Mouse (Mus musculus) neural tube, embryonic 13.5 days (tissue): ENCODE measurements around the gene Nos1ap. TPM values are rescaled to one million over a fixed set of nuclear protein-coding genes. Genes with fewer than 3 reads are reported as not detected.

Experiments used
- ATAC-seq: fragments of 200-750 bp; cut with Nextera tagmentation; 2 replicates; pipeline ENCODE4 v1.8.0; 2017; ENCODE audit warnings: low read depth, mild to moderate bottlenecking, moderate TSS enrichment, moderate library complexity
- H3K27ac ChIP-seq: fragments of 300-500 bp; sonication (generic); replicated peaks from 2 replicates; pipeline ENCODE4 v1.5.1; 2015; ENCODE audit warnings: moderate library complexity, mild to moderate bottlenecking, inconsistent platforms
- H3K27me3 ChIP-seq: fragments of 300-500 bp; sonication (generic); 2 replicates; pipeline ENCODE4 v1.6.1; 2015; ENCODE audit warnings: mild to moderate bottlenecking, inconsistent platforms
- H3K36me3 ChIP-seq: fragments of 300-500 bp; sonication (generic); 2 replicates; pipeline ENCODE4 v1.6.1; 2015; ENCODE audit warnings: mild to moderate bottlenecking, inconsistent platforms
- H3K4me1 ChIP-seq: fragments of 300-500 bp; sonication (generic); replicated peaks from 2 replicates; pipeline ENCODE4 v1.6.1; 2015; ENCODE audit warnings: inconsistent platforms
- H3K4me2 ChIP-seq: fragments of 300-500 bp; sonication (generic); 2 replicates; pipeline ENCODE4 v1.6.1; 2015; ENCODE audit warnings: inconsistent platforms, mild to moderate bottlenecking, moderate library complexity
- H3K4me3 ChIP-seq: fragments of 300-500 bp; sonication (generic); 2 replicates; pipeline ENCODE4 v1.5.1; 2015; ENCODE audit warnings: mild to moderate bottlenecking, inconsistent platforms
- H3K9ac ChIP-seq: fragments of 300-500 bp; sonication (generic); 2 replicates; pipeline ENCODE4 v1.6.1; 2015; ENCODE audit warnings: moderate library complexity, mild to moderate bottlenecking, inconsistent platforms
- H3K9me3 ChIP-seq: fragments of 300-500 bp; sonication (generic); 2 replicates; pipeline ENCODE4 v1.6.1; 2016; ENCODE audit warnings: inconsistent platforms
- WGBS: fragments of 180-500 bp; shearing (Covaris S2); methylation state at CpG from one replicate; pipeline ENCODE4 v1.1.7; 2015; 5-methylcytosine and 5-hydroxymethylcytosine counted together
- polyA plus RNA-seq: library from polyadenylated mRNA; unstranded; fragments of >200 nt; fragmentation: Nextera tagmentation; extraction: Ambion mirVana; gene quantifications from 2 replicates; pipeline ENCODE4 v1.2.1, GENCODE M21; 2015

Gene Nos1ap
- polyA plus RNA-seq, 1 experiment from 2014 or later, result 17.6 TPM

- Histone ChIP-seq H3K4me2 (no peak overlapping the region), H3K27me3 (no peaks in the 10 kb centered on the region), H3K36me3 (peaks cover 12% of the 10 kb centered on the region; the same call in 1 of the 2 replicates), H3K4me1 (peaks cover 26% of the 10 kb centered on the region), H3K4me3 (no peak overlapping the region), H3K9ac (no peak overlapping the region), H3K27ac (no peak overlapping the region), H3K9me3 (peaks cover 7% of the 10 kb centered on the region; the same call in 1 of the 2 replicates)
- ATAC-seq, result no peak
- WGBS, result 87% methylated on average over 2 of the region's 2 CpGs
Observed at GRCm38 (mm10) chr1:170583925-170584324, 5.7 kb downstream of the Nos1ap start.

GRCm38 (mm10) chr1:170582341-170582740 lies 7.3 kb downstream of the Nos1ap start:
- H3K9ac ChIP-seq, result no peak overlapping the region
- 78% methylated on average over 5 of the region's 5 CpGs for WGBS

GRCm38 (mm10) chr1:170580485-170581110 lies 9.1 kb downstream of the Nos1ap start:
- H3K9me3 ChIP-seq, result peaks cover 4% of the 10 kb centered on the region; the same call in 1 of the 2 replicates

More at GRCm38 (mm10) chr1:170582341-170582740, 7.3 kb downstream of the Nos1ap start:
- ATAC-seq, result no peak
- Histone ChIP-seq H3K9me3 (peaks cover 7% of the 10 kb centered on the region; the same call in 1 of the 2 replicates), H3K4me2 (no peak overlapping the region), H3K27ac (no peak overlapping the region), H3K4me1 (peaks cover 15% of the 10 kb centered on the region), H3K36me3 (peaks cover 12% of the 10 kb centered on the region; the same call in 1 of the 2 replicates), H3K4me3 (no peak overlapping the region), H3K27me3 (no peaks in the 10 kb centered on the region)

GRCm38 (mm10) chr1:170579476-170579875 lies 10.2 kb downstream of the Nos1ap start:
- ATAC-seq, result no peak

More at GRCm38 (mm10) chr1:170580485-170581110, 9.1 kb downstream of the Nos1ap start:
- Histone ChIP-seq H3K4me1 (peaks cover 20% of the 10 kb centered on the region), H3K36me3 (peaks cover 10% of the 10 kb centered on the region; the same call in 1 of the 2 replicates), H3K4me3 (no peak overlapping the region), H3K27ac (no peak overlapping the region), H3K9ac (no peak overlapping the region), H3K27me3 (no peaks in the 10 kb centered on the region), H3K4me2 (no peak overlapping the region)
- 80% methylated on average over 13 of the region's 13 CpGs for WGBS
- no peak for ATAC-seq

GRCm38 (mm10) chr1:170579063-170579462 lies 10.6 kb downstream of the Nos1ap start:
- Histone ChIP-seq H3K36me3 (no peaks in the 10 kb centered on the region), H3K4me1 (peaks cover 24% of the 10 kb centered on the region), H3K27ac (no peak overlapping the region), H3K4me3 (no peak overlapping the region), H3K9ac (no peak overlapping the region), H3K27me3 (no peaks in the 10 kb centered on the region), H3K4me2 (no peak overlapping the region), H3K9me3 (no peaks in the 10 kb centered on the region)
- no peak for ATAC-seq
- WGBS, result 91% methylated on average over 4 of the region's 4 CpGs

More at GRCm38 (mm10) chr1:170579476-170579875, 10.2 kb downstream of the Nos1ap start:
- Histone ChIP-seq H3K9ac (no peak overlapping the region), H3K9me3 (no peaks in the 10 kb centered on the region), H3K4me2 (no peak overlapping the region), H3K4me3 (no peak overlapping the region), H3K36me3 (no peaks in the 10 kb centered on the region), H3K4me1 (peaks cover 24% of the 10 kb centered on the region), H3K27me3 (no peaks in the 10 kb centered on the region), H3K27ac (no peak overlapping the region)
- WGBS, result over 99% methylated on average over 5 of the region's 5 CpGs

GRCm38 (mm10) chr1:170576728-170577065 lies 13.0 kb downstream of the Nos1ap start:
- WGBS, result 22% methylated on average over 6 of the region's 6 CpGs
- no peaks in the 10 kb centered on the region for H3K36me3 ChIP-seq
- no peak overlapping the region for H3K4me3 ChIP-seq
- H3K27me3 ChIP-seq, result no peaks in the 10 kb centered on the region
- H3K4me2 ChIP-seq, result no peak overlapping the region
- peak; percentile 40; the same call in 1 of the 2 replicates for ATAC-seq
- peaks cover 24% of the 10 kb centered on the region for H3K4me1 ChIP-seq
- H3K27ac ChIP-seq, result no peak overlapping the region
- H3K9ac ChIP-seq, result no peak overlapping the region
- H3K9me3 ChIP-seq, result no peaks in the 10 kb centered on the region

- no peak overlapping the region for H3K4me3 ChIP-seq
- 0 out of 2 replicates have a peak, but pooled peaks have one; percentile 38 for ATAC-seq
- H3K4me2 ChIP-seq, result no peak overlapping the region
- peaks cover 24% of the 10 kb centered on the region for H3K4me1 ChIP-seq
- no peak overlapping the region for H3K27ac ChIP-seq
- no peaks in the 10 kb centered on the region for H3K27me3 ChIP-seq
- no peaks in the 10 kb centered on the region for H3K36me3 ChIP-seq
- H3K9me3 ChIP-seq, result no peaks in the 10 kb centered on the region
- H3K9ac ChIP-seq, result no peak overlapping the region
- WGBS, result 43% methylated on average over 6 of the region's 6 CpGs
Observed at GRCm38 (mm10) chr1:170576012-170576727, 13.5 kb downstream of the Nos1ap start.

- no peak overlapping the region for H3K4me2 ChIP-seq
- no peak overlapping the region for H3K4me3 ChIP-seq
- H3K9me3 ChIP-seq, result peaks cover 3% of the 10 kb centered on the region; the same call in 1 of the 2 replicates
- no peaks in the 10 kb centered on the region for H3K36me3 ChIP-seq
- H3K9ac ChIP-seq, result no peak overlapping the region
- 83% methylated on average over 7 of the region's 7 CpGs for WGBS
- no peak overlapping the region for H3K27ac ChIP-seq
- no peak for ATAC-seq
- H3K27me3 ChIP-seq, result no peaks in the 10 kb centered on the region
- H3K4me1 ChIP-seq, result peaks cover 24% of the 10 kb centered on the region
Observed at GRCm38 (mm10) chr1:170573117-170573516, 16.5 kb downstream of the Nos1ap start.

- no peak overlapping the region for H3K9ac ChIP-seq
- no peaks in the 10 kb centered on the region for H3K4me1 ChIP-seq
- H3K36me3 ChIP-seq, result no peaks in the 10 kb centered on the region
- no peak for ATAC-seq
- H3K27me3 ChIP-seq, result no peaks in the 10 kb centered on the region
- H3K9me3 ChIP-seq, result peaks cover 3% of the 10 kb centered on the region; the same call in 1 of the 2 replicates
- no peak overlapping the region for H3K4me3 ChIP-seq
- 93% methylated on average over 4 of the region's 4 CpGs for WGBS
- no peak overlapping the region for H3K27ac ChIP-seq
- no peak overlapping the region for H3K4me2 ChIP-seq
Observed at GRCm38 (mm10) chr1:170566969-170567368, 22.7 kb downstream of the Nos1ap start.

- no peak overlapping the region for H3K9ac ChIP-seq
- H3K9me3 ChIP-seq, result peaks cover 3% of the 10 kb centered on the region; the same call in 1 of the 2 replicates
- H3K27me3 ChIP-seq, result no peaks in the 10 kb centered on the region
- WGBS, result 95% methylated on average over 2 of the region's 2 CpGs
- no peak overlapping the region for H3K4me2 ChIP-seq
- no peaks in the 10 kb centered on the region for H3K36me3 ChIP-seq
- no peak overlapping the region for H3K27ac ChIP-seq
- no peak for ATAC-seq
- no peaks in the 10 kb centered on the region for H3K4me1 ChIP-seq
- H3K4me3 ChIP-seq, result no peak overlapping the region
Observed at GRCm38 (mm10) chr1:170566538-170566937, 23.1 kb downstream of the Nos1ap start.

- Histone ChIP-seq H3K27ac (no peak overlapping the region), H3K36me3 (no peaks in the 10 kb centered on the region), H3K9me3 (no peaks in the 10 kb centered on the region), H3K4me1 (no peaks in the 10 kb centered on the region), H3K4me3 (no peak overlapping the region), H3K4me2 (no peak overlapping the region), H3K27me3 (no peaks in the 10 kb centered on the region), H3K9ac (no peak overlapping the region)
- 94% methylated on average over 3 of the region's 3 CpGs for WGBS
- ATAC-seq, result no peak
Observed at GRCm38 (mm10) chr1:170564926-170565325, 24.7 kb downstream of the Nos1ap start.

- Histone ChIP-seq H3K9me3 (no peaks in the 10 kb centered on the region), H3K4me2 (no peak overlapping the region), H3K4me1 (no peaks in the 10 kb centered on the region), H3K27me3 (no peaks in the 10 kb centered on the region), H3K27ac (no peak overlapping the region), H3K4me3 (no peak overlapping the region), H3K36me3 (no peaks in the 10 kb centered on the region), H3K9ac (no peak overlapping the region)
- ATAC-seq, result no peak
- WGBS, result 79% methylated on average over 1 of the region's 1 CpGs
Observed at GRCm38 (mm10) chr1:170562431-170562830, 27.2 kb downstream of the Nos1ap start.
